Mouse (Mus musculus) ovary, postnatal 14 days (tissue): ENCODE measurements at regions not wholly inside any gene's neighbourhood (a gene's known extent, or its start where the extent isn't known, plus 50 kb on each side); places are given as distances from the start of the nearest gene placed in this dataset.

ENCODE experiments used
- DNase-seq: peaks from one replicate; pipeline ENCODE4 v3.0.0; 2022; ENCODE audit warnings: low spot score

DNA sequence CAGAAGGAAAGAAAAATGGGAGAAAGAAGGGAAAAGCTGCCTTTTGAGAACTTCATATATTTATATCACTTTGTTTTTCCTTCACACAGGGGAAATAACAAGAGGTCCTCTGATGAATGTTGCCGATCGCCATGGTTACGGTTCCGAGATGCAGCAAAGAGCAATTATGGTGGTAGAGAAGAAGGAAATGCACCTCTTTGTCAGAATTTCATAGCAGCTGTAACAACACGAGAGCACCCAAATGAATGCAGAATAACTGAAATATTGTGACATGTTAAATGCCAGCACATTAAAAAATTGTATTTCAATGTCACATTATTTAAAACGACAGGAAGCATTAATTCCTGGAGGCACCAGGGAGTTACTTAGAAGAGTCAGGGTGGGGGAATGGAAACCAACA, 279.4 kb downstream of the Mctp2 start:
- no peak for DNase-seq

DNA sequence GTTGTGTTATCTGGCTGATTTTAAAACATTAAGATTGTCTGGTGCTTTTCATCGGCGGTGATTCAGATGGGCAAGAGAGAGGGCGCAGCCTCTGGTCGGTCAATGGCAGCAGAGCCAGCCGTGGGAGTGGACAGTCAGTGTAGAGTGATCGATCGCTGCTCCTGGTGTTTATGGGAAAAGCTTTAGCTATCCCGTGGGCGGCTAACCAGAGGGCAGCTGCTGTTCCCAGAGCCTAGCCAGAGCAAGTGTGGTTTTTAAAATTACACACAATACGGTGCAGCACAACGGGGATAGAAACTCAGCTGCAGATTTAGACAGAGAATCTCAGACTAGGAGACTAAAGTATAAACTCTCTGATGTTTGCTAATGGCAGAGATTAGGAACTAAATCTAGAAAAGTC, 297.3 kb downstream of the Mctp2 start:
- DNase-seq: no peak

DNA sequence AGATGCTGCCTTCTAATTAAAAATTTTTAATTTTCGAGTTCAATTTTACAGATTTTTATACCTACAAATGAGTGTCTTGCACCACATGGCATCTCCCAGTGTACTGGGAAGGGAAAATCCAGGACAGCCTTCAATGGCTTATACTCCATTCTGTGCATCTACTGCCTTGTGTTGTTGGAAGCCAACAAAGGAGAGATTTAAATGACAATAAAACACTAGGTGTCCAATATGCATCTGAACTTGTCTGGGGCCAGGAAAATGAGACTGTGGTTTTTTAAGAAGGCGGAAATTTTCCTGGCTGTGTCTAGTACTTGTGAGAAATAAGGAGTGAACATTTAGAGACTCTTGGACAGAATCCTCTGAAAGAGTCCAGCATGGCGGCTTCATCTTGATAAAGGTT, 302.1 kb downstream of the Mctp2 start:
- no peak for DNase-seq

DNA sequence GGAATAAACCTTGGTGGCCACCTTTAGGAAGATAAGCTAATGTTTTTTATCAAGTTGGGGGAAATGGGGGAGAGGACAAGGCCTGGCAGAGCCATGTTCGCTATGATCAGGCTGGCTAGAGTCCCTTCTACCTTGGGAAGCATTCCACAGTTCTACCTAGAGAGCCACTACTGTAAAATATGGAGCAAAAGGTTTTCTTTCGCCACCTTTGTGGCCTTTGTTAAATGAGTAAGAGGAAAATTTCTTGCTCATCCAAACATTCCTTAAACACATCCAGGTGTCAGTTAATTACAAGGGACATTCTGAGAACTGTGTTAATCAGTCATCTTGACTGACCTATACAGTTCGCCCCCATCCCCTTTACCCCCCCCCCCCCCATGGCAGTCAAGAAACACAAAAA, 313.9 kb downstream of the Mctp2 start:
- no peak for DNase-seq

DNA sequence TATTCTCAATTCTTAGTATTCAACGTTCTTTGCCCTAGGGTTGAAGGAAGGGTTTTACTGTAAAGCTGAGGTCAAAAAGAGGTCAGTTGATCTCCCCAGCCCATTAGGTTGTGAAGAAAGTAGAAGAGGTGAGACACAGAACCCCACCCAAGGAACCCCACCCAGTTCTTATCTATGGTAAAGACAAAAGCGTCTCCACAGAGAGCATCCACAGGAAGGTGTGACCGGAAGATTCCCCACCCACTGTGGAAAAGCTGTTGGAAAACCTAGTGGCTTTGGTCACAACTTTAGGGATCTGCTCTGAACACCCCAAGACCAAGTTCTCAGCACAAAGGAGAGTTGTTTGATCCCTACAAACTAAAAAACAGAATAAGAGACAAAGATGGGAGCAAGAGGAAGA, 314.6 kb downstream of the Mctp2 start:
- no peak for DNase-seq

DNA sequence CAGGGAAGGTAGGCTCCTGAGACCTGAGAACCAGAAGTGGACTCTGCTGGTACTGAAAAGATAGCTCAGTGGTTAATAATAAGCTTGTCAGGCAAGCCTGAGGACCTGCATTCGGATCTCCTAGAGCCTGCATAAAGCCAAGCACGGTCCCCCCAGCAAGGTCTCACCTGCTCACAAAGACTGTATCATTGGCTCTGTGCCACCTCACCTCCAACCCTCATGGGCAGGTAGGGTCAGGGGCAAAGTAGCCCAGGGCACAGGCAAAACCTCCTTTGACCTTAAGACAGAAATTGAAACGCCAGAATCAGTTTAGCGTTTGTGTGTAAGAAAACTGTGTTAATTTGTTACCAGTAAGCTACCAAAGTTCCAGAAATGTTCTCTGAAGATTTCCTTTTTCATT, 315.2 kb downstream of the Mctp2 start:
- no peak for DNase-seq

DNA sequence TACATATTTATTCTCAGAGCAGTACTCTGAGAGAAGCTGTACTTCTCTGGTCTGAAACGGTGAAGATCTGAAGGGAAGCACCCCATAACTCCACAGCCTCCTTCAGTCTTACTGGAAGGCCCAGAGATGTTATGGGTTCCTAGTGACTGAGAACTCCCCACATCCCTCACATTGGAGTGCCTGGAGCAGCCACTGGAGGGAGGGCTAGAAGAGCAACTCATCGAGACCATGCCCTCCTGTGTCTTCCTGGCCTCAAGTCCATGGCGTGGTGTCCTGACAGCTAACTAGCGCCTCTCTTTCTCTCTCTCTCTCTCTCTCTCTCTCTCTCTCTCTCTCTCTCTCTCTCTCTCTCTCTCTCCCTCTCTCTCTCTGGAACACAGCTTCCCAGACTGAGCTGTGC, 340.4 kb downstream of the Mctp2 start:
- DNase-seq: no peak

DNA sequence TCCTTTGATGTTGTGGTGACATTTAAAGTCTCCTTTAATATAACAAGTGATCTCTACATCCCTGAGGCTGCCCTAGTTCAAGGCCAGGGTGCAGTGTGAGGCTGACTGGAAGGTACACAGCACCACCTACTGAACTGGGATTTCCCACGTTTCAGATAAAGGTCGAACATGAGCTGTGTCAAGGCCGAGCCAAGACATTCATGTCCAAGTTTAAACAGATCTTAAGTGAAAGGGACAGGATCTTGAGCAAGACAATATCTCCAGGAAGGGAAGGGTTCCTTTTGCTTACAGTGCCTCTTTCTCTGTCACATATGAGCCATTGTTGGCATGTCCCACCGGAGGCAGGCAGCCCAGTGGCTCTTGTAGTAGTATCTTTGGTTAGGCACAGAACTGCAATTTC, 343.0 kb downstream of the Mctp2 start:
- DNase-seq: no peak

DNA sequence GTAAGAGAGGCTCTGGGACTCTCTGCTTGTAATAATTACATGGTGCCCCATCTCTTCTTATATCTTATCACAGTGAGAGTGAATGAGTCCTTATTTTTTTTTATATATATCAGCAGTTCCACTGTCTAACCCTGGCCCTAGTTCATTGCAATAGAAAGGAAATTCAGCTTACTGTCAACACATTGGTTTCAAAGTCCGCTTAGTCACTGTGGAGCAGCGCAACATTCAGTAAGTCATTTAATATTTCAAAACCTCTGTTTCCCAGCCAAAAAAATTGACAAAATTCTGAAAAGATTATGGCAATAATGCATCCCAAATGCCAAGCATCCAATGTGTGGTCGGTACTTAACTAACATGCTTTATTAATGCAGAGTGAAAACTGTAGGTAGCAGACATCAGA, 343.6 kb downstream of the Mctp2 start:
- no peak for DNase-seq

DNA sequence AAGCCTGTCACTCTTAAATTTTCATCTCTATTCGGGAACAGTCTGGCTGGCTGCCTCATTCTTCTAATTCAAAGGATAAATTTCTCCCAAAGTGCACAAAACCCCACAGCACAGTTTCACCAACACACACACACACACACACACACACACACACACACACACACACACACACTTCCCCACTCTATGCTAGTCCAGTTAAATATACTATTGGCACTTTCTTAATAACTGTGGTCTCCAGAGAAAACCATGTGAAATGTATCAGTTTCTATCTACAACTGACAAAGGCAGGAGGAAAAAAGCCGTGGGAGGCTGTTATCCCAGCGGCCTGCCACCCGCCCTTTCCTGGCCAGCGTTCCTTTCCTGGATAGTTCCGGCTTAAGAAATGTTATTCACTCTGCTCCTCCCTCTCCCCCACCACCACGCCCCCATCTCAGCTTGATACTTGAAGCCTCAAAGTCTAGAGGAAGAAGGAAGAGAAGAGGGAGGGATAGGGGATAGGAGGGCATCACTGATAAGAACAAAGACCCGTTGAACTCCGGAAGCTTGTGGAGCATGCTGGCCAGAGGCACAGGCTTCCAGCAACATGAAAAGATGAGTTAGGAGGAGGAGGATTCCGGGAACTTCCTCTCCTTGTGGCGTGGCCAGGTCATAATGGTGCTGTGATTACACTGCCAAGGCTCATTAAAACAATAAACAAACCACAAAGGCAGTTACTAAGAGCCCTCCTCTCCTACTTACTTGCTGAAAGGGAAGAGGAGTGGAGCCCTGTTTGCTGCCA, 345.8 kb downstream of the Mctp2 start:
- peak; percentile 35 for DNase-seq

DNA sequence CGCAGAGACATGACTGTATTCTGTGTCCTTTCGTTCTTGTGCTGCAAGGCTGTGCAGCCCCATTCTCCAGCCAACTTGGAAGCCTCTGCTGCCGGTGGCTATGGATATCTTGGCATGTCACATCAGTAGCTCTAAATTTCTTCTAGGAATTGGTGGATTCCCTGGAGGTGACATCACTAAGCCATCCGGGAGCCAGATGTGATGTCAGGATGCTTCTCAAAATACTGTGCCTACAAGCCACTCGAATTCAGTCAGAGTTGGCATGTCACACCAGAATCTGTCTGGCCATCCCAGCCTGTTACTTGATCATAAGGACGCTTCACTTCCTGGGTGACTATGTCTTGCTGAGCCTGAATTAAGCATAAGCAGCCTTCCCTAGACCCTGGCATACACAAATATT, 359.9 kb downstream of the Mctp2 start:
- DNase-seq: no peak

DNA sequence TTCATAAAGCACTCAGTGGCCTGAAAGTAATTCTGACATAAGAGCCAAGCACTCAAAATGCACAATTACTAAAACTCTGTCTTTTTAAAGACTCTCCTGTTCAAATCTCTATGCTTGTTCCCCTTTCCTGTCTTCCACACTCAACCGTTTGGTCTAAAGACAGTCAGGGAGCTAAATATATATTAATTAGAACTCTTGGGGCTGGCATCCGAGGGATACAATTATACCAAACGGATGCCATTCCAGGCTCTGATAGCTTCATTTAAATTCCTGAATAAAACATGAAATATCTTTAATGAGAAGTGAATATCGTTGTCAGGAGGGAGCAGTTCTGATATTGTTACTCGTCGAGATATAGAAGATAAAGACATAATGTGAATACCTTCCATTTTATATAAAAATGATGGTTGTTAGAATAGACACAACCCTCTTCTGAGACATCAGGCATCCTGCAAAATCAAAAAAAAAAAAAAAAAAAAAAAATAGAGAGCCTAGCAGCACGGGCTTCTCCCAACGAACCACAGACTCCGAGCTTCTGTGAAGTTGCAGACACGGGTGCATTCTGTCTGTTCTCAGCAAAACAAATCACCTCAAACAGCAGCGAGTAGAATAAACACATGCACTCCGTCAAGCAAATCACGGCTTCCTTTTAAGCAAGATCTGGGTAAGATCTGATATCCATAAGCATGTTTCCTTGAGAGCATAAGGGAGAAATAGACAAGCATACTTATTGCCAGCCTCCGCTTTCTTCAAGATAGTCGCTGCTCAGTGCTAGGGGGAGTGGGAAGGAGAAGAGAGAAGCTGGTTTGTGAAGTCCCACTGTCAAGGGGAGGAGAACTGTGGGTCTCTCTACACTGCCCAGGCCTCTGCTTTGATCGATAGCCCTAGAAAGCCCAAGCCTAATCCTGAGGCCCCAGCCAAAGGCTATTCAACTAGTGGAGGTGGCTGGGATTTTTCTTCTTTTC, 363.0 kb downstream of the Mctp2 start:
- DNase-seq: no peak

DNA sequence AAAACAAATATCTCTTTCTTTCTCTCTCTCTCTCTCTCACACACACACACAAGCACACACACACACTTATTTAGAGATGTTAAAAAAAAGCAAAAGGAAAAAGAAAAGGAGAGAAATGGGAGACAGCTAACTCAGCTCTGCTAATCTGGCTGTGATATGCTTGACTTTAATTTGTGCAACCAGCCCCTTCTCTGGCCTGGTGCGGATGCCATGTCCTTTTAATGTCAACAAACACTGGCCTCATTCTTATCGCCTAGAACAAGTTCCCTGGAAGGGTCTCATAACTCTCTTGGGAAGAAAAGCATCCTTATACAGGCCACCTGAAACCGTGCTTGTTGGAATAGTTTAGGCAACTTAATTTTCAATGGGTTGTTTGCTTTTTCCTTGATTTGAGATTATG, 368.7 kb downstream of the Mctp2 start:
- no peak for DNase-seq

DNA sequence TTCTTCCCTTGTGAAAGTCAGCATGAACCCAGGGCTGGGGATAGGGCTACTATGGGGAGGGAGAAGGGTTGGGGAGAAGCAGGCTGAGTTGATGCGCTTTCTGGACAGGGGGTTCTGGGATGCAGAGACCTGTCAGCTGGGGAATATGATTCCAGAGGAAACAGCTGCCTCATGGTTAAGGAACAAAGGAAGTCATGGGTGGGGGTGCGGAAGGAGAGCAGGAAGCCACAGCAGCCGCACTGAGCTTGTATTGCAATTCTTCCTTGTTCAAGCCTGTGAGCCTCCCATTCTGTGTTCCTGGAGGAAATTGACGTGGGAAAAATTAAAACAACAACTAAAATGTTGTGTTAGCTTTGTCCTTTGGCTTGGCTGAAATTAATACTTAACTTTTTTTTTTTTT, 369.7 kb downstream of the Mctp2 start:
- no peak for DNase-seq
